Mouse (Mus musculus) kidney, adult 2 months (tissue): ENCODE measurements around the gene Lrrk1.

Experiments used
- CTCF ChIP-seq: fragments of 200-500 bp; conservative IDR thresholded peaks from 2 replicates; pipeline ENCODE4 v1.5.1; 2011; ENCODE audit warnings: low read depth, mild to moderate bottlenecking, control low read depth, low read length, moderate library complexity, mixed read lengths; ENCODE audit not compliant: insufficient read depth, insufficient read length
- POLR2A ChIP-seq: fragments of 200-500 bp; IDR thresholded peaks from one replicate; pipeline ENCODE4 v1.6.1; 2011; ENCODE audit warnings: low read depth, low read length, control low read depth

GRCm38 (mm10) chr7:66180260-66180659 is 207.9 kb downstream of the Lrrk1 start:
- TF ChIP-seq CTCF (no peak), POLR2A (no peak)
